Mouse (Mus musculus): Measurements from ENCODE around the gene Rhox4c.
"Not testable (repeated sequence)": the region's sequence is repeated elsewhere in the genome, so short reads cannot be mapped to it uniquely, and the experiment has no call there.

Gene Rhox4c

DNA sequence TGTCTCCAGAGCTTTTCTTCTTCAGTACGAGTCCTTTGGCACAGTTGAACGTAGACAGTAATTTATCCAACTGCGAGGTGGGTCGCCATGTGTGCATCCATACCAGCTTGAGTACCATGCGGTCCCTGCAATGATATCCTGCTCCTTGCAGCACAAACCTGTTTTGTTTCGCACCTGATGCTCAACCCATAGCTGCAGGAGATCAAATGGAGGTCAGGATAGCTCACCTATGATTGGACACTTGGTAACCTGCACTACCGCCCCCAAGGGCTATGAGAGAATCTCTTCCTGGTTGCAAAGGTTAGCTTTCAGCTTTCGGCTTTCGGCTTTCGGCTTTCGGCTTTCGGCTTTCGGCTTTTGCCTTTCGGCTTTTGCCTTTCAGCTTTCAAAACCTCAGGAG is at the start of gene Rhox4c:
TSS of gene Rhox4c (plus strand) at position 301 of the 400 bp plus-strand sequence.
- not testable (repeated sequence) for DNase-seq (ENCODE audit: low spot score)

DNA sequence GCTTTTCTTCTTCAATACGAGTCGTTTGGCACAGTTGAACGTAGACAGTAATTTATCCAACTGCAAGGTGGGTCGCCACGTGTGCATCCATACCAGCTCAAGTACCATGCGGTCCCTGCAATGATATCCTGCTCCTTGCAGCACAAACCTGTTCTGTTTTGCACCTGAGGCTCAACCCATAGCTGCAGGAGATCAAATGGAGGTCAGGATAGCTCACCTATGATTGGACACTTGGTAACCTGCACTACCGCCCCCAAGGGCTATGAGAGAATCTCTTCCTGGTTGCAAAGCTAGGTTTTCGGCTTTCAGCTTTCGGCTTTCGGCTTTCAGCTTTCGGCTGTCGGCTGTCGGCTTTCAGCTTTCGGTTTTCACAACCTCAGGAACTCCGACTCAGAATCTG is 47.9 kb upstream of the Rhox4c start, which contains the start of gene Rhox4b:
TSS of gene Rhox4b (plus strand) at position 301 of the 400 bp plus-strand sequence.
- DNase-seq (ENCODE audit: low spot score): not testable (repeated sequence)

DNA sequence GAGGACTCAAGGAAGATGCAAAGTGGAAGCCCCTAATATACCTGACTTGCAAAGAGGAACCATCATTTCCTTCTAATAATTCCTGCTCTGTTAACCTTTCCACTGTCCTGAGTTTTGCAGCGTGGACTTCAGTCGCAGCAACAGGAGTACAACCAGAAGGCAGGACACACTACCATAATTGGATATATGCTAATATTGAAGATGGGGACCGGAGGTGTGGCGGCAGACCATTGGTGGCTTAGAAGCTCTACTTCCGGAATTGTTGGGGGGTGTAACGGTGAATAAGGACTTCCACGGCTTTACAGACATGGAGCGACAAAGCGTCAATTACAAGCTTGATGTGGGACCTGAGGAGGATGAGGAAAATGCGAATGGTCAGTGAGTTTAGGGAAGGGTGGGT is 26.8 kb upstream of the Rhox4c start, which contains the start of gene Rhox2c:
TSS of gene Rhox2c (plus strand) at position 301 of the 400 bp plus-strand sequence.
- DNase-seq (ENCODE audit: low spot score): not testable (repeated sequence)

DNA sequence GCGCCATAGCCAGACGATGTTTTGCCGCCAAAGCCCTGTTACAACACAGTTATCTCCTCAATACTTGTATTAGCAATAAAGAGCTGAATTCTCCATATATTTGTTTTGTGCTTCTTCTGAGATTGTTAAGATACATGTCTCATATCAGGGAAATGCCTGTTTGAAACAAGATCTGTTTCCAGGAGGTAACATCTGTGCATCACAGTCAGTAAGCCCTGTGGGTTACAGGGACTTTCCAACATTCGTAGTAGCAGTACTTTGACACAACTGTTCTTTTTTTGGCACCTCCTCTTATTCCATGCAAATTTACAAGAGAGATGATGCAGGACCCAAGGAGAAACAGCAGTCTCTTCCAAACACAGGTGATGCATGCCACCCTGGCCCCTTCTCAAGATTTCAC is 21.9 kb upstream of the Rhox4c start, which contains the start of gene Rhox3c:
TSS of gene Rhox3c (plus strand) at position 301 of the 400 bp plus-strand sequence.
- DNase-seq (ENCODE audit: low spot score): not testable (repeated sequence)

DNA sequence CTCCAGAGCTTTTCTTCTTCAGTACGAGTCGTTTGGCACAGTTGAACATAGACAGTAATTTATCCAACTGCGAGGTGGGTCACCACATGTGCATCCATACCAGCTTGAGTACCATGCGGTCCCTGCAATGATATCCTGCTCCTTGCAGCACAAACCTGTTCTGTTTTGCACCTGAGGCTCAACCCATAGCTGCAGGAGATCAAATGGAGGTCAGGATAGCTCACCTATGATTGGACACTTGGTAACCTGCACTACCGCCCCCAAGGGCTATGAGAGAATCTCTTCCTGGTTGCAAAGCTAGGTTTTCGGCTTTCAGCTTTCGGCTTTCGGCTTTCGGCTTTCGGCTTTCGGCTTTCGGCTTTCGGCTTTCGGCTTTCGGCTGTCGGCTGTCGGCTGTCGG is 33.9 kb downstream of the Rhox4c start, which contains the start of gene Rhox4d:
TSS of gene Rhox4d (plus strand) at position 301 of the 400 bp plus-strand sequence.
- not testable (repeated sequence) for DNase-seq (ENCODE audit: low spot score)

DNA sequence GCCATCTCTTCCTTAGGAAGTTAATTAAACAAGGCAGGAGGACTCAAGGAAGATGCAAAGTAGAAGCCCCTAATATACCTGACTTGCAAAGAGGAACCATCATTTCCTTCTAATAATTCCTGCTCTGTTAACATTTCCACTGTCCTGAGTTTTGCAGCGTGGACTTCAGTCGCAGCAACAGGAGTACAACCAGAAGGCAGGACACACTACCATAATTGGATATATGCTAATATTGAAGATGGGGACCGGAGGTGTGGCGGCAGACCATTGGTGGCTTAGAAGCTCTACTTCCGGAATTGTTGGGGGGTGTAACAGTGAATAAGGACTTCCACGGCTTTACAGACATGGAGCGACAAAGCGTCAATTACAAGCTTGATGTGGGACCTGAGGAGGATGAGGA is 50.0 kb downstream of the Rhox4c start, which contains the start of gene Rhox2e:
TSS of gene Rhox2e (plus strand) at position 301 of the 400 bp plus-strand sequence.
- DNase-seq (ENCODE audit: low spot score): not testable (repeated sequence)
